Mouse (Mus musculus) cerebellum, adult 2 months (tissue): ENCODE measurements around the gene Abhd11.

Experiments
- CTCF ChIP-seq: fragments of 200-500 bp; IDR thresholded peaks from 2 replicates; pipeline ENCODE4 v1.5.1; 2011; ENCODE audit warnings: low read depth, mild to moderate bottlenecking, control low read depth, low read length, moderate library complexity, borderline replicate concordance; ENCODE audit not compliant: insufficient read depth
- POLR2A ChIP-seq: fragments of 200-500 bp; IDR thresholded peaks from 2 replicates; pipeline ENCODE4 v1.6.1; 2011; ENCODE audit warnings: low read length, control low read depth, borderline replicate concordance; ENCODE audit not compliant: insufficient read depth

GRCm38 (mm10) chr5:134999797-135000196 is 9.2 kb upstream of the Abhd11 start:
- TF ChIP-seq CTCF (no peak), POLR2A (no peak)
